Mouse (Mus musculus) thymus, adult 2 months (tissue): Measurements from ENCODE around the gene Catsperd.

ENCODE experiments used
- CTCF ChIP-seq: fragments of 200-500 bp; IDR thresholded peaks from 2 replicates; pipeline ENCODE4 v1.5.1; 2012; ENCODE audit warnings: mild to moderate bottlenecking, control low read depth, low read length, moderate library complexity, borderline replicate concordance; ENCODE audit not compliant: control insufficient read depth, poor library complexity, insufficient read depth; ENCODE audit errors: extremely low read depth
- POLR2A ChIP-seq: fragments of 200-500 bp; IDR thresholded peaks from 2 replicates; pipeline ENCODE4 v1.6.1; 2012; ENCODE audit warnings: mild to moderate bottlenecking, low read length, control low read depth, moderate library complexity; ENCODE audit not compliant: control insufficient read depth, poor library complexity, insufficient read depth; ENCODE audit errors: extremely low read depth

DNA sequence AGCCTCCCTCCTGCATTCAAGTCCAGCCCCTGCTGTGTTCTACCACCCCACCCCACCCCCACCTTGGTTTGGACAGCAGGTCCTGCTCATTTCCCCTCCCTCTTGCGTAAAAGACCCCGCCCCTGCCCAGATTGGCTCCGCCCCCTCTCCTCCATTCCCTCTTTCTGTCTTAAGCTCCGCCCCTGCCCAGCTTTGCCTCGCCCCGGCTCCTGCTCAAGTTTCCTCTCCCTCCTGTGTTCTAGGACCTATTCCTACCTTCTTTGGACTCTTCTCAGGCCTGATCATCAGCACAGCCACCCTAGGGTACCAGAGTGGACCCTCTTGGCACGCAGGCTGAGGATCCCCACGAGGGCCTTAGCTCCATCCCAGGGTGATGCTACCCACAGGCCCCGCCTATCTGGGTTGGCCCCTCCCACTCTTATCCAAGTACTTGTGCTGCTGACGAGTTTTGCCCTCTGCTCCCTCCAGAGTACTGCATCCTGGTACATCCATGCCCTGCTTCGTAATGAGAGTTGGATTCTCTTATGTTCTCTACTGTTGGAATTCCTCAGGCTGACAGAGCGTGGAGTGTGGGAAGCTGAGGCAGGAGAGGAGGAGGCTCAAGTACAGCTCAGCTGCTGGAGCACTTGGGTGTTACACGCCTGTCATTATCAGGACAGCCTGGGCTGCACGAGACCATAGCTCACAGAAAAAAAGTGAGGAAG is 15.9 kb upstream of the Catsperd start:
- TF ChIP-seq CTCF (no peak), POLR2A (no peak)
